Mouse (Mus musculus) gastrocnemius, postnatal 4 days (tissue): ENCODE measurements around the gene Def6. TPM values are rescaled to one million over a fixed set of nuclear protein-coding genes. Genes with fewer than 3 reads are reported as not detected.
A peak's percentile ranks its signal among the peaks of the same experiment; 100 is the strongest.
"Not testable (repeated sequence)": the region's sequence is repeated elsewhere in the genome, so short reads cannot be mapped to it uniquely, and the experiment has no call there.

Experiments used
- DNase-seq, 2 experiments: peaks; one replicate each; pipeline ENCODE4 v3.0.0; 2021 to 2022; ENCODE audit warnings: low spot score in 2 of 2, mixed read lengths in 2 of 2
- total RNA-seq, 2 experiments: library from RNA; stranded (reverse); gene quantifications; 2 replicates each; pipeline ENCODE4 v1.2.3; 2021

Gene Def6
- total RNA-seq, 2 experiments from 2014 or later = 4.7 to 4.8 TPM

GRCm38 (mm10) chr17:28207092-28207491, 486 bp upstream of the Def6 start:
- DNase-seq = no peak

GRCm38 (mm10) chr17:28208314-28208612, 685 bp downstream of the Def6 start:
- no peak for DNase-seq

GRCm38 (mm10) chr17:28209457-28210110, 2.0 kb downstream of the Def6 start:
- DNase-seq = no peak

GRCm38 (mm10) chr17:28211921-28212341, 4.4 kb downstream of the Def6 start:
- no peak for DNase-seq

GRCm38 (mm10) chr17:28212391-28212790, 4.8 kb downstream of the Def6 start:
- no peak for DNase-seq

GRCm38 (mm10) chr17:28213236-28213635, 5.7 kb downstream of the Def6 start:
- DNase-seq = no peak

- no peak for DNase-seq
Measured at GRCm38 (mm10) chr17:28216791-28217190, 9.2 kb downstream of the Def6 start.

GRCm38 (mm10) chr17:28217721-28218649, 10.4 kb downstream of the Def6 start:
- no peak for DNase-seq

GRCm38 (mm10) chr17:28222463-28222862, 14.9 kb downstream of the Def6 start:
- DNase-seq = not testable (repeated sequence)

GRCm38 (mm10) chr17:28223561-28224391, 16.2 kb downstream of the Def6 start:
- DNase-seq = peak; percentile 81 to 91

GRCm38 (mm10) chr17:28224615-28225014, 17.0 kb downstream of the Def6 start:
- DNase-seq = no peak

- DNase-seq = peak; percentile 83 to 93
Measured at GRCm38 (mm10) chr17:28226014-28226413, 18.4 kb downstream of the Def6 start.

GRCm38 (mm10) chr17:28230486-28230885, 22.9 kb downstream of the Def6 start:
- DNase-seq = no peak

- DNase-seq = no peak
Measured at GRCm38 (mm10) chr17:28231026-28231736, 23.6 kb downstream of the Def6 start.

GRCm38 (mm10) chr17:28232475-28233060, 25.0 kb downstream of the Def6 start, which contains the start of gene Ppard:
Ppard (plus strand) TSS chr17:28232700.
- DNase-seq = peak; percentile 98 to 100

GRCm38 (mm10) chr17:28233091-28233731, 25.6 kb downstream of the Def6 start:
- peak in 1 of 2 experiments; percentile 44 for DNase-seq

GRCm38 (mm10) chr17:28234641-28235040, 27.1 kb downstream of the Def6 start:
- no peak for DNase-seq

- DNase-seq = peak in 1 of 2 experiments; percentile 47
Measured at GRCm38 (mm10) chr17:28235982-28236635, 28.5 kb downstream of the Def6 start.

GRCm38 (mm10) chr17:28236636-28237015, 29.0 kb downstream of the Def6 start:
- no peak for DNase-seq
